Mouse (Mus musculus): ENCODE results near the gene Gm10226. TPM values are rescaled to one million over a fixed set of nuclear protein-coding genes. Genes with fewer than 3 reads are reported as not detected.
"Not testable (repeated sequence)": the region's sequence is repeated elsewhere in the genome, so short reads cannot be mapped to it uniquely, and the experiment has no call there.

The Gm10226 gene
- polyA plus RNA-seq (2014; fragmentation: Nextera tagmentation; extraction: Ambion mirVana), result 5.4 and 7.0 TPM in 2 replicates

DNA sequence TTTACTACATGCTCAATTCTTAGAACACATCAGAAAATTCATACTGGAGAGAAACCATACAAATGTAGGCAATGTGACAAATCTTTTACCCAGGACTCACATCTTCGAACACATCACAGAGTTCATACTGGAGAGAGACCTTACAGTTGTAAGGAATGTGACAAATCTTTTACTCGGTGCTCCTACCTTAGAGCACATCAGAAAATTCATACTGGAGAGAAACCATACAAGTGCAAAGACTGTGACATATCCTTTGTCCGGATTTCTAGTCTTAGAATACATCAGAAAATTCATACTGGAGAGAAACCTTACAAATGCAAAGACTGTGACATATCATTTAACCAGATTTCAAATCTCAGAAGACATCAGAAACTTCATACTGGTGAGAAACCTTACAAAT is at the start of gene Gm10226:
Gene Gm10226 (plus strand): TSS at position 301 of the 400 bp plus-strand sequence.
- no peaks in the 10 kb centered on the region for H3K9me3 ChIP-seq (ENCODE audit: control insufficient read depth, low read depth, low read length)
- ATAC-seq (ENCODE audit: insufficient number of reproducible peaks, insufficient read depth, low FRiP score, low read depth), result no peak

DNA sequence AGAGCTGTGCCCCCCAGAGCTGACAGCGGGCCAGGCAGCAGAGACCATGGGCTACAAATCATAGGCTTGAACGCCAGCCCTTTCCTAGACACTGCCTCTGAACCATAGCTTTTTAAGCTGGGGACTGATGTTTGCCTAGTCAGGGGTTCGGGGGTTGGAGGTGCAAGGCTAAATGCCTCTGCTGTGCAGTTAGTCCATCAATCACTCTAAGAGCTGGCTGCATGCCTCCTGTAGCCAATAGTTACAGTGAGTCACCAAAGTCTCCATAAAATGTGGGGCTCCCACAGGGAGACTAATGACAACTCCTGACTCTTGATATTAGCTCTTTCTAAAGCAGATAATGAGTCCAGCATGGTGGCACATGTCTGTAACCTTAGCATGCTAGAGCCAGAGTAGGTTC is 42.9 kb upstream of the Gm10226 start:
- no peaks in the 10 kb centered on the region for H3K9me3 ChIP-seq (ENCODE audit: control insufficient read depth, low read depth, low read length)
- H3K36me3 ChIP-seq (ENCODE audit: control insufficient read depth, insufficient read depth, low read length), result no peaks in the 10 kb centered on the region
- no peak overlapping the region for H3K9ac ChIP-seq (replicated peaks; ENCODE audit: low read depth, low read length)
- H3K4me3 ChIP-seq (ENCODE audit: low read depth, low read length), result no peak overlapping the region
- H3K27me3 ChIP-seq (ENCODE audit: control insufficient read depth, insufficient read depth, low read length), result no peaks in the 10 kb centered on the region
- H3K27ac ChIP-seq (ENCODE audit: low read length), result no peak overlapping the region
- no peaks in the 10 kb centered on the region for H3K4me1 ChIP-seq (ENCODE audit: control insufficient read depth, insufficient read depth, low read length)
- no peak overlapping the region for H3K4me2 ChIP-seq (replicated peaks; ENCODE audit: low read depth, low read length)
- 28% methylated on average over 3 of the region's 3 CpGs for WGBS
- ATAC-seq (ENCODE audit: insufficient number of reproducible peaks, insufficient read depth, low FRiP score, low read depth), result no peak

More for the DNA sequence above, at the start of gene Gm10226:
- no peak within 1 kb of the TSS for H3K4me3 ChIP-seq (ENCODE audit: low read depth, low read length)
- H3K4me2 ChIP-seq (replicated peaks; ENCODE audit: low read depth, low read length), result no peak within 1 kb of the TSS
- no peak within 1 kb of the TSS for H3K9ac ChIP-seq (replicated peaks; ENCODE audit: low read depth, low read length)
- no peaks in the 10 kb centered on the region for H3K4me1 ChIP-seq (ENCODE audit: control insufficient read depth, insufficient read depth, low read length)
- 85% methylated on average over 3 of the region's 3 CpGs for WGBS
- no peak within 1 kb of the TSS for H3K27ac ChIP-seq (ENCODE audit: low read length)
- no peaks in the 10 kb centered on the region; the same call in 1 of the 2 replicates for H3K36me3 ChIP-seq (ENCODE audit: control insufficient read depth, insufficient read depth, low read length)
- no peaks in the 10 kb centered on the region for H3K27me3 ChIP-seq (ENCODE audit: control insufficient read depth, insufficient read depth, low read length)

GRCm38 (mm10) chr17:21649936-21650335 is 41.7 kb upstream of the Gm10226 start:
- no peaks in the 10 kb centered on the region for H3K27me3 ChIP-seq (ENCODE audit: control insufficient read depth, insufficient read depth, low read length)
- H3K9me3 ChIP-seq (ENCODE audit: control insufficient read depth, low read depth, low read length), result no peaks in the 10 kb centered on the region
- no peak overlapping the region for H3K9ac ChIP-seq (replicated peaks; ENCODE audit: low read depth, low read length)
- WGBS, result 20% methylated on average over 2 of the region's 2 CpGs
- ATAC-seq (ENCODE audit: insufficient number of reproducible peaks, insufficient read depth, low FRiP score, low read depth), result 0 out of 2 replicates have a peak, but pooled peaks have one; percentile 16
- peak overlapping the region; percentile 71 for H3K27ac ChIP-seq (ENCODE audit: low read length)
- H3K4me3 ChIP-seq (ENCODE audit: low read depth, low read length), result peak overlapping the region; percentile 37
- no peaks in the 10 kb centered on the region for H3K4me1 ChIP-seq (ENCODE audit: control insufficient read depth, insufficient read depth, low read length)
- no peaks in the 10 kb centered on the region for H3K36me3 ChIP-seq (ENCODE audit: control insufficient read depth, insufficient read depth, low read length)
- H3K4me2 ChIP-seq (replicated peaks; ENCODE audit: low read depth, low read length), result peak overlapping the region; percentile 37

- not testable (repeated sequence) for H3K36me3 ChIP-seq (ENCODE audit: control insufficient read depth, insufficient read depth, low read length); H3K9ac ChIP-seq (replicated peaks; ENCODE audit: low read depth, low read length); H3K27me3 ChIP-seq (ENCODE audit: control insufficient read depth, insufficient read depth, low read length); H3K4me1 ChIP-seq (ENCODE audit: control insufficient read depth, insufficient read depth, low read length); H3K9me3 ChIP-seq (ENCODE audit: control insufficient read depth, low read depth, low read length)
- under 1% methylated on average over 17 of the region's 17 CpGs for WGBS
- peak within 1 kb of the TSS; percentile 37 for H3K4me2 ChIP-seq (replicated peaks; ENCODE audit: low read depth, low read length)
- ATAC-seq (ENCODE audit: insufficient number of reproducible peaks, insufficient read depth, low FRiP score, low read depth), result peak; percentile 100
- peak within 1 kb of the TSS; percentile 71 for H3K27ac ChIP-seq (ENCODE audit: low read length)
- H3K4me3 ChIP-seq (ENCODE audit: low read depth, low read length), result peak within 1 kb of the TSS; percentile 37
These were observed 41.2 kb upstream of the Gm10226 start, which contains the start of gene Zfp983 for GRCm38 (mm10) chr17:21650364-21650907. TSS of gene Zfp983 (plus strand) at chr17:21650624.

- not testable (repeated sequence) for H3K36me3 ChIP-seq (ENCODE audit: control insufficient read depth, insufficient read depth, low read length); H3K27ac ChIP-seq (ENCODE audit: low read length); H3K27me3 ChIP-seq (ENCODE audit: control insufficient read depth, insufficient read depth, low read length); ATAC-seq (ENCODE audit: insufficient number of reproducible peaks, insufficient read depth, low FRiP score, low read depth); H3K4me3 ChIP-seq (ENCODE audit: low read depth, low read length); H3K9ac ChIP-seq (replicated peaks; ENCODE audit: low read depth, low read length); H3K4me2 ChIP-seq (replicated peaks; ENCODE audit: low read depth, low read length); H3K9me3 ChIP-seq (ENCODE audit: control insufficient read depth, low read depth, low read length); H3K4me1 ChIP-seq (ENCODE audit: control insufficient read depth, insufficient read depth, low read length)
- 16% methylated on average over 1 of the region's 1 CpGs for WGBS
These were observed 12.8 kb upstream of the Gm10226 start for GRCm38 (mm10) chr17:21678826-21679225.

DNA sequence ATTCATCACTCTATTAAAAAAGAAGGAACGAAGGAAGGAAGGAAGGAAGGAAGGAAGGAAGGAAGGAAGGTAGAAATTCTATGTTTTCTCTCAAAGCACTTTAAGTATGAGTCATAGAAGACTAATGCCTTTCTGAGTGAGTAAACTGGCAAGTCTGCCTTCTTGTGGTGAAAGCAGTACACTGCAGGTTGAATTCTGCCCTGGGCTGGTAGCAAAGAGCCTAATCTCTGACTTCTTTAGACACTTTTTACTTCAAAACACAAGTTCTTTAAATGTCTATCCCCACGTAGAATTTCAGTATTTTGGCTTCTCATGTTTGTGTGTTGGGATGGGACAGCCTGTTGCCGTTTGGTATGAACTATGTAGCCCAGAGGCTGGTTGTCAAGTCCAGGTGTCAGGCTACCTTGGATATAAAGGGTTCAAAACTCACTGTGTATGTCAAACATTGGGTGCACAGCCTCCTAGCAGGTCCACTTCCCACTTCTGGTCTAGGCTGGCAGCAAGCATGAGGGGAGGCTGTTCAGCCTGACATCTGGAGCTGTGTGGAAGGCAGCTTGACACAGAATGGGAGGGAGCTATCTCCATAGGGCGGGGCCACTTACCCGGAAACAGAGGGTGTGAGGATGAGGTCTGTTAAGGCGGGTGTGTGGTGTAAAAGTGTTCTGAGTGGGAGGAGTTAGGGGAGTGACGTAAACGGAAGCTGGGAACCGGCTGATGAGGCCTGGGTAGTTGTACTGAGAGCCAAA is 12.2 kb upstream of the Gm10226 start:
- no peaks in the 10 kb centered on the region for H3K36me3 ChIP-seq (ENCODE audit: control insufficient read depth, insufficient read depth, low read length)
- H3K9ac ChIP-seq (replicated peaks; ENCODE audit: low read depth, low read length), result 0 out of 2 replicates have a peak overlapping the region, but pooled peaks have one; percentile 6
- H3K4me2 ChIP-seq (replicated peaks; ENCODE audit: low read depth, low read length), result peak overlapping the region; percentile 37
- H3K27ac ChIP-seq (ENCODE audit: low read length), result peak overlapping the region; percentile 63
- H3K9me3 ChIP-seq (ENCODE audit: control insufficient read depth, low read depth, low read length), result no peaks in the 10 kb centered on the region
- H3K27me3 ChIP-seq (ENCODE audit: control insufficient read depth, insufficient read depth, low read length), result no peaks in the 10 kb centered on the region
- peak; percentile 100 for ATAC-seq (ENCODE audit: insufficient number of reproducible peaks, insufficient read depth, low FRiP score, low read depth)
- peak overlapping the region; percentile 38 for H3K4me3 ChIP-seq (ENCODE audit: low read depth, low read length)
- whole genome bisulfite sequencing, result 3% methylated on average over 9 of the region's 9 CpGs
- H3K4me1 ChIP-seq (ENCODE audit: control insufficient read depth, insufficient read depth, low read length), result no peaks in the 10 kb centered on the region

DNA sequence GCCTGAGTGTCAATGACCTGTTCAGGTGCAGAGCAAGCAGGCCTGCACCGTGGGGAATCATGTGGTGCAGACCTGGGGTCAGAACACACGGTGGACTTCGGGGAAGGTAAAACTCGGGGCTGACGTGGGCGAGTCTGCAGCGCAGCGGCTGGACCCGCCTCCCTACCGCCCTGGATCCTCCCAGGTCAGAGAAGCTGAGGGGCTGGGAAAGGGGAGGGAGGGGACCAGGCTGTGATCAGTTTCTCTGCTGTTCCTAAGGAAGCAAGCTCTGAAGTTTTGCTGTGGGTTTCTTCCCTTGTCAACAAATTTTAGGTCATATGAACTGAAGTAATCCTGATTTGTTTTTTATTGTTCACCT is 11.7 kb upstream of the Gm10226 start:
- not testable (repeated sequence) for H3K36me3 ChIP-seq (ENCODE audit: control insufficient read depth, insufficient read depth, low read length); H3K4me2 ChIP-seq (replicated peaks; ENCODE audit: low read depth, low read length); H3K27me3 ChIP-seq (ENCODE audit: control insufficient read depth, insufficient read depth, low read length); H3K9me3 ChIP-seq (ENCODE audit: control insufficient read depth, low read depth, low read length); H3K4me1 ChIP-seq (ENCODE audit: control insufficient read depth, insufficient read depth, low read length)
- ATAC-seq (ENCODE audit: insufficient number of reproducible peaks, insufficient read depth, low FRiP score, low read depth), result peak; percentile 91
- 0 out of 2 replicates have a peak overlapping the region, but pooled peaks have one; percentile 6 for H3K9ac ChIP-seq (replicated peaks; ENCODE audit: low read depth, low read length)
- peak overlapping the region; percentile 38 for H3K4me3 ChIP-seq (ENCODE audit: low read depth, low read length)
- peak overlapping the region; percentile 63 for H3K27ac ChIP-seq (ENCODE audit: low read length)
- 0% methylated on average over 10 of the region's 10 CpGs for WGBS

- Histone ChIP-seq H3K4me2 (replicated peaks; ENCODE audit: low read depth, low read length) (no peak overlapping the region), H3K27me3 (ENCODE audit: control insufficient read depth, insufficient read depth, low read length) (no peaks in the 10 kb centered on the region), H3K27ac (ENCODE audit: low read length) (no peak overlapping the region), H3K9ac (replicated peaks; ENCODE audit: low read depth, low read length) (no peak overlapping the region), H3K4me3 (ENCODE audit: low read depth, low read length) (no peak overlapping the region), H3K36me3 (ENCODE audit: control insufficient read depth, insufficient read depth, low read length) (no peaks in the 10 kb centered on the region; the same call in 1 of the 2 replicates), H3K9me3 (ENCODE audit: control insufficient read depth, low read depth, low read length) (no peaks in the 10 kb centered on the region), H3K4me1 (ENCODE audit: control insufficient read depth, insufficient read depth, low read length) (no peaks in the 10 kb centered on the region)
- WGBS, result 76% methylated on average over 3 of the region's 3 CpGs
- ATAC-seq (ENCODE audit: insufficient number of reproducible peaks, insufficient read depth, low FRiP score, low read depth), result no peak
These were observed 1.7 kb downstream of the Gm10226 start for GRCm38 (mm10) chr17:21693342-21693741.

Measured in stomach, embryonic 14.5 days (tissue).